Mouse (Mus musculus) ZHBTc4 (cell line): ENCODE measurements around the gene Olfr998.
"Not testable (repeated sequence)": the region's sequence is repeated elsewhere in the genome, so short reads cannot be mapped to it uniquely, and the experiment has no call there.

ENCODE experiments used
- DNase-seq: peaks from one replicate; pipeline ENCODE4 v3.0.0-alpha.2; 2011; ENCODE audit warnings: low read depth, low spot score

Gene Olfr998

DNA sequence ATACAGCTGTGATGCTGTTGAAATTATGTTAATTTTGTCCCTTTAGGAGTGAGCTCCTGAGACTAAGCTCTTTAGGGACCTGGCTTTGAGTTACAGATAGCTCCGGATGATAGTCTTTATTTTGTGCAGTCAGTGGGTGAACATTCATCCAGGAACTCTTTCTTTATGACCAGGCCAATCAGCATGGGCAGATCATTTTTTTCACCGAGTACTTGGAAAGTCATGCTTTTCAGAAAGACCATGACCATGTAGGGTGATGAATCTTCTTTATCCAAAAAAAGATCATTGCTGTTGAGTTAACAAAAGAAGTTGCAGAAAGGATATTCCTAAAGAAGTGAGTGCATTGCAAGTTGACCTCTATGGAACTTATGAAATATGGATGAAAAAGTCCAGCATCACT is at the start of gene Olfr998:
Olfr998 (plus strand) TSS at position 301 of the 400 bp plus-strand sequence.
- DNase-seq: not testable (repeated sequence)

- no peak for DNase-seq
Measured at GRCm38 (mm10) chr2:85554806-85555205, 33.9 kb upstream of the Olfr998 start.

DNA sequence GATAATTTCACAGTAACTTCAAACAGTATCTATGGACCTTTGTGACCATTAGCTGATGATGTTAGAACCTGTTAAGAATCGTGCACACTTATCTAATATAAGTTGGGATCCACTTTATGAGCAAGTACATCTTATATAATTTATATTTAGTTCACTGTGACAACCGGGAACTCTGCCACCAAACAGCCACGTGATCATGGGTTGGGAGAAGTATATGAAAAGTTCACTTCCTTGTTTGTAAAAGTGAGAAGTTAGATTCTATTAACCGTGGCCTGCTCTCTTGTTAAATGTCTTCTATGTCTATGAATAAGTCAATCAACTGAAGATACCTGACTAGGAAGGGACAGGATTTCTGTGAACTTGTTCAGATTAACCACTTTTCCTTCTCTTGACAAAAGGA is 28.5 kb upstream of the Olfr998 start:
- no peak for DNase-seq

- DNase-seq: peak; percentile 62
Measured at GRCm38 (mm10) chr2:85561187-85561586, 27.6 kb upstream of the Olfr998 start.

GRCm38 (mm10) chr2:85578915-85579314 is 9.8 kb upstream of the Olfr998 start, which contains the start of gene Olfr996:
Gene Olfr996, plus strand, starts transcription at chr2:85579215.
- no peak for DNase-seq

DNA sequence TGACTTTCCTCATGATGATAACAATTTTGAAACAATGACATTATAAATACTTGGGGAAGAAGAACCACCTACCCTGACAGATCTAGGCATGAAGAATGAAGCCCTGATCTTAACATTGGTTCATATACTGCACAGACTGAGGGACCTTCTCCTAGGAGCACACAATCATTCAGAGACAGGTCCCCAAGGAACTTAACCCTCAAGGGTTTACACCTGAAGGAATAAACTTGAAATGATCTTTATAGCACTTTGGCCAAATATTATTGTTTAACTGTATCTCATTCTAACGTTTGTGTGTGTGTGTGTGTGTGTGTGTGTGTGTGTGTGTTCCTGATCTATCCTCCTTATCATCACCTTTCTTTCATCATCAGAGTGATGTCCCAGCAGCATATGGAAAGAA is 23.1 kb downstream of the Olfr998 start, which contains the start of gene Olfr1000:
Olfr1000 (minus strand) TSS at position 101 of the 400 bp plus-strand sequence.
- DNase-seq: no peak
